Mouse (Mus musculus): Measurements from ENCODE around the gene P4htm.

P4htm gene

DNA sequence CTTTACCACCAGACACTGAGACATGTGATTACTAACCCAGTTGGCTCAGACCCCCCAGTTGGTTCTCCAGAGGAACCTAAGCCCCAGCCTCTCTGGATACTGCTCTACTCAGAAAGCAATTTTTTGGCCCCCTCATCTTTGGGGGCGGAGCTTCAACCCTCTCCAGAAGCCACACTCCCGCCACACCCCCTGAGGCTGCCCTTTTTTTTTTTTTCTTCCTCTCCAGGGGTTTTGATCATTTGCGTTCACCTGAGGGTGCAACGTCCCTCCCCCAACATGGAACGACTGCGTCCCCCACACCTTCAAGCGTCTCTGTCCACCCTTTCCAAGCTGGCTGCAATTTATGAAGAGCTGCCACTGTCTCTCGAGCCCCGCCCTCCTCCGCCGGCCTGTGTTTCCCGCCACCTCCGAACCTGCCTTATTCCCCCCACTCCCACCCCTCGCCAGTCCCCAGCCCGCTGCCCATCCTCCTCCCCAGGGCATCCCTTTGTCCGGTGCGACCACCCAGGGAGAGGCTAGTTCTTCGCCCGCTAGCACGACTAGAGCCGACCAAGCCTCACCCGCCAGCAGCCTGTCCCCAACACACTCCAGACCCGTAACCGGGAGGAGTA, 19.4 kb downstream of the P4htm start:
- peak; percentile 84 for DNase-seq (ENCODE audit: low spot score)

- no peak for DNase-seq (ENCODE audit: low spot score)
Observed at GRCm38 (mm10) chr9:108577025-108577424, 20.4 kb downstream of the P4htm start.

GRCm38 (mm10) chr9:108575321-108576297, 21.9 kb downstream of the P4htm start:
- DNase-seq (ENCODE audit: low spot score), result no peak

DNA sequence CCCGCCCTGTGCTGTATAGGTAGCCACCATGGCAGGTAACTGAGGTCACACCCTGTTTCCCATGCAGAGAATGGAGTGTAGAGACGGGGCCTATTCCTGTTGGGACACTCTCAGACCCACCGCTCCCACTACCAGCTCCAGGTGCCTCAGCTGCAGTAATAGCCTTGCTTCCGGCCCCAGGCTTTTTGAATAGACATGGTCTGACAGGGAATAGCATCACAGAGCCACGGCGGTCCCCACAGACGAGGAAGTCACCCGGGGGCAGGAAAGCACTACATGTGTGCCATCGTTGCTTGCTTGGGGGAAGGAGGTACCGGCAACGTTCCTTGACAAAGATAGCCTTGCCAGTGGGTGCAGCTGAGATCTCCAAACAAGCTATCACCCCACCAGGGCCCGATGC, 22.5 kb downstream of the P4htm start:
- DNase-seq (ENCODE audit: low spot score), result peak; percentile 42

DNA sequence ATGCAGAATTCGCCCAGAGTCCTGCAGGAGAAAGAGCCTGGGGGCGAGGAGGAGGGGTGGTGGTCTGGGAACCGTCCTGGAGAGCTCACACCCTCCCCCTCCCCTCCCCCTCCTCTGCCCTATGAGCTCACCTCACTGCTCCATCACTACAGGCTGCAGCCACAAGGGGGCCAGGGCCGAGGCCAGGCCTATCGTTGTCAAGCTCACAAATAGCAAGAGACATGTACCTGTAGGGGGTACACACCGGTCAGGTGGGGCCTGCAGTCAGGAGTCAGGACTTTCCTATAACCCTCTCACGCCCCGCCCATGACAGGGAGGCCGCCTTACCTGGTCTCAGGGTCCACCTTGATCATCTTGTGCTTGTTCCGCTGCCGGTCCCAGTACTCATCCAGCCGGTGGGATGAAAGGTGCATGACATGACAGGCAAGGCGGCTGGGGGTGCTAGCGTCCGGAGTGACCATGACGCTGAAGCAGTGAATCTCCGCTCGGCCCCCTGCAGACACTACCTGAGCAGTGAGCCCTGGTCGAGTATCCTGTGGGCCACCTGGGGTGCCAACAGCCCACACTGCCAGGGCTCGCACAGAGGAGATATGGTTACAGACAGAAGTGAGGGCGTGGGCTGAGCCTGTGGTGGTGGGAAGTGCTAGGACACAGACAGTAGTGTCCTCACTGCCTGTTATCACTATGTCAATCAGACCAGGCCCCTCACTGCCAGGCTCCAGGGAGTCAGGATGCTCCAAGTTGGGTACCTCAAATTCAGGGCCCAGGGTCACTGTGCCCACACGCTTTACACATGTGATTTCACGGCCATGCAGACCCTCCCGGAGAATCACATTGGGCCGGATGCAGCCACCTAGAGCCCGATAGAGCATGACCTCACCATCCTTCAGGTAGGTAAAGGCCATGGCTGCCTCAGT, 23.4 kb downstream of the P4htm start:
- peak; percentile 87 for DNase-seq (ENCODE audit: low spot score)

DNA sequence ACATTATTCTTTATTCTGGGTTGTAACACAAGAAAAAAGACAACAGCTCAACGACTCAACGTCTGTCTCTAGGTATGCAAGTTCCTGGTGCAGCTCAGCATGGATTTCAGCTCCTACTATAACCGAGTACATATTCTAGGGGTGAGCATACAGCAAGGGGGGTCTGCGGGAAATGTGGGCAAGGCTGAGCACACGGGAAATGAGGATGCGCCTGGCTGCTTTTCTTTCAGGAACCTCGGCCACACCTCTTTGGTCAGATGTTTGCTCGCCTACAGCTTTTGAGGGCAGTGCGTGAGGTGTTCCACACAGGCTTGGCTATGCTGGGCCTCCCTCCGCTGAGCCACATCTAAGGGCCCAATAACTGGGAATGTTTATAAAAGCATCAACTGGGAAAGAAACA, 25.1 kb downstream of the P4htm start:
- DNase-seq (ENCODE audit: low spot score), result no peak

GRCm38 (mm10) chr9:108571401-108571973, 26.0 kb downstream of the P4htm start:
- DNase-seq (ENCODE audit: low spot score), result no peak

GRCm38 (mm10) chr9:108570207-108570896, 27.1 kb downstream of the P4htm start:
- DNase-seq (ENCODE audit: low spot score), result peak; percentile 92

DNA sequence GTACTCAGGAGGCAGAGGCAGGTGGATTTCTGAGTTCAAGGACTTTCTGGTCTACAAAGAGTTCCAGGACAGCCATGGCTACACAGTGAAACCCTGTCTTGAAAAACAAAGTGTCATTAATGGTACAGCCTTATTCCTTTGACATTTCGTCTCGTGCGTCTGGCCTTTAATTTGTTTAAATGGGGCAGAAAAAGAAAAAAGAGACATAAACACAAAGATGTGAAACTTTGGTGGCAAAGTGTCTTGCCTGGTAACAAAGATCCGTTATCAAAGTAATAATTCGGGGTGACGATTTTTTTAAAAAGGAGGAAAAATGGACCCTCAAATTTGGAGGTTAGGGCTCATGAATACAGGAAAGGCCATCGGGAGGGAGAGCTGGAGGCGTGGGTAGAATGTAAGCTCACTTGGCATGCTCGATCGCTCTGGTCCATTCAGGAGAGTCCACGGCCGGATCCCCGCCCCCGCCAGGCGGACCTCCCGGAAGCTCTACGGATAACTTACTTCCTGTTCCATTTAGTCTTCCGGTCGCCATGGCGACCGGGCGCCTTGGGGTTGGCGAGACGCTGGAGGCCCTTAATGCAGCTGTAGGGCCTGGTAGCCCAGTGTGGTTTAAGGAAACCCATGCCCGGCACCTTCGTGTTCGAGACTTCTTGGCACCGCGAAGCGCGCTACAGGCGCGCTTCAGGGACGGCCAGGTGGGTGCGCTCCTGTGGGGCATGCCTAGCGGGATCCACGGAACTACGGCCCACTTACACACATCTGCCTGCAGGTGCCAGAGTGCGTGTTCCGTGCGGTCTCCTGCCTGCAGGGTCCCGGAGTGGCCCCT, 27.9 kb downstream of the P4htm start, which contains the start of gene Dalrd3:
Dalrd3 (plus strand) TSS at position 506 of the 826 bp plus-strand sequence.
- DNase-seq (ENCODE audit: low spot score), result peak; percentile 91

GRCm38 (mm10) chr9:108568511-108568921, 29.0 kb downstream of the P4htm start:
- no peak for DNase-seq (ENCODE audit: low spot score)

DNA sequence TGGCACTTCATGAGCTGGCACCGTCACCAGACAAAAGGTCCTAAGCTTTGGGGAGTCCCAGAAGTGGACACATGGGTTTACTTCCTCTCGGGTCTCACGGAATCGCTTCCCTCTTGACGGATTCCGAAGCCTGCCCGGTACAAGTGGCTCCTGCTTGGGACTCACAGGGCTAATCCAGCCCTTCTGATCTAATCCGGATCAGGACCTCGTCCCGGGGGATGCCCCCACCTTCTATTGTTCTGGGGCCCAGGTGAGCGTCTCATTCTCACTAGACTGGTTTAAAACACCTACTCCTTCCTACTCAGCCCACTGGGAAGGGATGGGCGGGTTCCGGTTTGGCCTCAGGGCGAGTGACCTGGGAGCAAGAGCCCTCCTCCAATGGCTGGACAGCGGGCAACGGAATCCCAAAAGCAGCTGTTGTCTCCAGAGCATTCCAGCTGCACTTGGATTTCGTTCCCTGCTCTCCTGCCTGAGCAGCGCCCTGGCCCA, 29.5 kb downstream of the P4htm start:
- DNase-seq (ENCODE audit: low spot score), result no peak

DNA sequence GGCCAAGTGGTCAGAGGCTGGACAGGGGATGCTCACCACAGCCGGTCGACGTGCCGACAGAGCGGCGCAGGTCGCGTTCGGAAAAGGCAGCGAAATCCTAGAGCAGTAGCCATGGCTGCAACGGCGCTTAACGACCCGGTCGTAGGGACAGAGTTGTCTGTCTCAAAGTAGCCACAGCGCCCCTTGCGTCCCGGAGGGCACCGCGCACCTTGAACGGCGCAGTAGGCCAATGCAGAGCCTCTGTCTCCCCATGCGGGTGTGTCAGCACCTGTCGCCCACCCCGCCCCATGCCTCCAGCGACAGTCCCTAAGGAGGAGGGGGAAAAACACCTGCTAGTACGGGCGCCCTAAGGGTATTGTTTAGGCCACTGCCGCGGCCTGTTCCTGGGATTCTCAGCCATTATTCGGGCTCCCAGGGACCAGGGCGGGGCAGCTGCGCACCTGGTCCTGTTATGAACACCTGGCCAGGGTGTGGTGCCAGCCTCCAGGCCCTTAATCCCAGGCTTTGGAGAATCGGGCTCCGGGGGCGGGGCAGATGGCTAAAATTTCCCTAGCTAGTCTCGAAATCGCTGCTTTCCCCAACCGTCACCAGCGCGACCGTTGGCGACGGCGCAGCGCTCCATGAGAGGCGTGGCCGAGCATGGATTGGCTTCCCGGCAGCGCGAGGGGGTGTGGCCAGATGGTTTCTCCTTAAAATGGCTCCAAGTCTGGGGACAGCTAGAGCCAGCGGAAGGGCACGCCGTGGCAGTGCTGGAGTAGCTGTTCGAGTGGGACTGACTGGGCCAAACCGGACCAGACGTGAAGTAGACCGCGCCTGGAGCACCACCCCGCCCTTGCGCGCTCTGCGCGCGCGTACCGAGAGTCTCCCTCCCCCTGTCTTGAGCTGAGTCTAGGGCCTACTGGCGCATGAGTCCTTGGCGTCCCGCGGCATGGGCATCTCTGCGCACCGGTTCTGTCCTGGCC, 30.4 kb downstream of the P4htm start, which contains the start of gene Ndufaf3:
Ndufaf3 (minus strand) TSS at position 620 of the 962 bp plus-strand sequence.
- DNase-seq (ENCODE audit: low spot score), result peak; percentile 97

- no peak for DNase-seq (ENCODE audit: low spot score)
Observed at GRCm38 (mm10) chr9:108565881-108566814, 31.3 kb downstream of the P4htm start.

DNA sequence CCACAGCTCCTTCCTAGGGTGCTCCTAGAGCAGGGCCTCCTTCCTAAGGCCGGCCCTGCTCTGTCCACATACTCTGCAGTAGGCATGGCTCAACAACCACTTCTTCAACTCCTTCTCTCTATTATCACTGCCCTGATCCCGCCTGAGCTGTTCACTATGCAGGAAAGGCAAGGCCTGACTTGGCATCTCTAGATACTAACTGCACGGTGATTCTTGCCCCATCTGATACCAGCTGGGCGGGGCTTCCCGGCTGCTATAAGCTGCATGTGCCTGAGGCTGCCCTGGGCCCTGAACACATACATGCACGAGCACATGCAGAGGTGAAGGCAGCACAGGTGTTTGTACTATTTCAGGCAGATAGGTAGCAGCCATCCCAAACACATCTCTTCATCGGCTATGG, 33.3 kb downstream of the P4htm start:
- no peak for DNase-seq (ENCODE audit: low spot score)

DNA sequence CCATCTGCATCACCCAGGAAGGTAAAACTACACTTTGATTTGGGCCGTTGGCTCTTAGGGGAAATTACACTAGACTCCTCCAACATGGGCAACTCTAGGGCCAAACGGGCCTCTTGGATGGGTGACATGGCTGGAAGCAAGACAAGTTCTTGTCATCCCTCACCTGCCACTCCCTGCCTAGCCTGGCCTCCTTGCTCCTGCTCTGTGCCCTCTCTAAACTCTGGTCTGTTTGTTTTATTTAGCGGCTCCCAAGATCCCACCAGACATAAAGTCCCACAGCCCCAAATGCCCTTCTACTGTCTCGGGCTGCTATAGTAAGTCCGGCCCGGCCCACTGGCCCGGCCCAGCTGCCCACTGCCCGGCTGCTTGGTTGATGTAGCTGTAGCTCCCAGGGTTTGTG, 33.8 kb downstream of the P4htm start:
- DNase-seq (ENCODE audit: low spot score), result no peak

DNA sequence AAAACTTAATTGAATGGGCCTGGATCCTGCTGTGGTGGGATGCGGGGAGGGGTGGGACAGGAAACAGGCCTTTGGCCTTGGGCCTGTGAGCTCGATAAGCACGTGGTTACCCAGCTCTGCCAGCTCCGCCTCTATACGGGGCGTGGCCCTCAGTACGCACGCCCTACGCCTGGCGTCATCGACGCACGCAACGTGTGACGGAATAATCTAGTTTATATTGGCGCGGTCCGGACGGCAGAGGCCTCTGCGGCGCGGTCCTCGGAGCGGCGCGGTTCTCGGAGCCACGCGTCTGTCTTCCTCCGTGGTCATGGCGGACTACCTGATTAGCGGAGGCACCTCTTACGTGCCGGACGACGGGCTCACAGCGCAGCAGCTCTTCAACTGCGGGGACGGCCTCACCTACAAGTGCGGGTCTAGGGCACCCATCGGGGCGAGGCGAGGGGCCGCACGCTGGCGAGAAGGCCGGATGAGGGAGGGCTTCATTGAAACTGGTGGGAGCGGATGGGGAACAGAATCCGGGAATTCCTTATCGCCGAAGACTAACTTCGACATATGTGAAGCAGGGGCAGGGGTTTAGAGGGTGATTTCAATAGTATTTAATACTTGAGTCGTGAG, 37.1 kb downstream of the P4htm start, which contains the start of gene Impdh2:
Impdh2 (plus strand) TSS at position 60 of the 615 bp plus-strand sequence.
- peak; percentile 97 for DNase-seq (ENCODE audit: low spot score)

- DNase-seq (ENCODE audit: low spot score), result no peak
Observed at GRCm38 (mm10) chr9:108559169-108559568, 38.3 kb downstream of the P4htm start.

All from testis, postnatal 10 days (tissue).